Mouse (Mus musculus): ENCODE results near the gene Scrn3. TPM values are rescaled to one million over a fixed set of nuclear protein-coding genes. Genes with fewer than 3 reads are reported as not detected.

The Scrn3 gene
- total RNA-seq, 2 experiments from 2014 or later: 13.3 to 17.5 TPM

GRCm38 (mm10) chr2:73298841-73299240 lies 13.6 kb upstream of the Scrn3 start:
- intact Hi-C loops (cut with DNase I): no loop called here
- no peak for DNase-seq (ENCODE audit: low spot score in 2 of 2)

- intact Hi-C loops (cut with DNase I): no loop called here
- DNase-seq (ENCODE audit: low spot score in 2 of 2): no peak
Observed at GRCm38 (mm10) chr2:73301979-73302378, 10.4 kb upstream of the Scrn3 start.

DNA sequence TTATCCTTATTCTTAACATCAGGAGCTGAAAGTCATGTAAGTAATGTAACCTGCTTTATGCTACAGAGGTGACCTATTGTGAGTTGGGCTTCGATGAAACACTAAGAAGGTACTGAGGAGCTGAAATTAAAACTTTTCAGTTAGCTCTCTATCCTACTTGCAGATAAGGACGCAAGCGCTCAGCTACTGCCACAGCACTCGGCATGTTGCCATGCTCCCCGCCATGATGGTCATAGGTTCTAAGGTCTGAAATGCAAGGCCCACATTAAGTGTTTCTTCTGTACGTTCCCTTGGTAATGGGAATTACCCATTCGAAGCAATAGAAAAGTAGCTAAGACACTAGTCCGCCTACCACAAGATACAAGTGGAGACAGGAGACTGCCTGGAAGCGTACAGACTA lies 9.7 kb upstream of the Scrn3 start:
- no peak for DNase-seq (ENCODE audit: low spot score in 2 of 2)
- intact Hi-C loops (cut with DNase I): no loop called here

DNA sequence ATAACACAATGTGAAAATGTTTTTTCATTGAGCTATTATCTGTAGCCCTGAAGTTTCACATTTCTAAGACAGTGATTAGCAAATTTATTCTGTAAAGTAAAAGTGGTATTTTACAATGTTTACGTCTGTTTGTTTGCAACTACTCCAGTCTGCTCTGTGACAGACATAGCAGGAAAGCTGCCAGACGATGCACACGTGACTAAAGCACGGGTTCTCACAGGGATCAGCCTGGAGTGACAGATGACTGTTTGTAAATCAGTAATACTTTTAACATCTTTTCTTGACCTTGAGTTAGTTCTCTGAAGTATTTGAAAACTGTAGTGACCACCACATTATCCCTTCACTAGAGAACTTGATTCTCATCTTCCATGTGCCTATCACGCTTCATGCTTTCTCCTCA lies 7.9 kb upstream of the Scrn3 start:
- no peak for DNase-seq (ENCODE audit: low spot score in 2 of 2)
- intact Hi-C loops (cut with DNase I): no loop called here

DNA sequence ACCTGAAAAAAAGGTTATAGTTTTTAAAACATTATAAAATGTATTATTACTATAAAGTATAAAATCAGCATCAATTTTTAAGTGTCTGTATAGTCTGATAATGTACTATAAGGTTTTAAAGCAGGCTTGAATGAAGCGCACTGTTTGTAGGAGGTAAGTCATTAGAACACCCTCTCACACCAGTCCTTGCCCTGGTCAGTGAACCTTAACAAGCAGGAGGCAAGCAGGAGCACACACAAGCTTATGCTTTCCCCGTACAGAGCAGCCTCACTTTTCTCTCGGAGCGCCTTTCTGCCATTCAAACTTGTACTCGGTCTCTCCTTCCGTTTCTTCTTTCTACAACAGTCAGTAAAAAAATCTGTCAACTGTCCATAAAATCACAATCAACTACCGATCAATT lies 6.4 kb upstream of the Scrn3 start:
- DNase-seq (ENCODE audit: low spot score in 2 of 2): no peak
- intact Hi-C loops (cut with DNase I): no loop called here

DNA sequence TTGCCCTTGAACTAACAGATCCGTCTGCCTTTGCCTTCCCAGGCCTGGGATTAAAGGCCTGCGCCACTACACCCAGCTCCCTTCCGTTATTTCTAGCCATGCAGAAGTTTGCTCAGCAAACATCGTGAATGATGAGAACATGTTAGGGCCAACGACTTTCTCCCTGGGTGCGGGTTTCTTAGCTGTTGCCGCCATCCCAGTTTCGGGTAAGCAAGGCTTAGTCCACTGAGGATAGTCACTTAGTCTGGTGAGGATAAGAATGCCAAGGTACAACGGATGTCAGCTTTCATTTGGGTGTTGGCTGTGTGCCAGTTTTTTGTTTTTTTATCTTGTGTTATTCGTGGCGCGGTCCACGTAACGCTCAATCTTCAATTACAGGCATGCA lies 708 bp downstream of the Scrn3 start:
- intact Hi-C loops (cut with DNase I): loop anchor here (5.0 kb wide), 1 partner anchor 54 kb away; no protein-coding TSS in a partner anchor

DNA sequence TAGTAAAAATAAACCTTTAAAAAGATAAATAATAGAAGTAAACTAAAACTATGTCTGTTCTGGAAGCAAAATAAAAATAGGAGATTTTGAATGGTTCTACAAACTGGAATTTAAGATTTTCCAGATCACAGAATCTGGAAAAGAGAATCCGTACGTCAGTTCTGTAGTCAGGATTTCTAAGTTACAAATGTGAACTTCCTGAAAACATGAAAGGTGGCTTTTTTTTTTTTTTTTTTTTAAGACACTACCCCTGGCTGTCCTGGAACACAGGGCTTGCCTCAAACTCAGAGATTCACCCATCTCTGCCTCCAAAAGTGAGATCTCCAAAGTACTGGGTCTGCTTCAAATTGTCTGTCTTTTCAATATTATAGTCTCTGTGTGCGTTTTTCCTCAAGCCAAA lies 1.9 kb downstream of the Scrn3 start:
- no peak for DNase-seq (ENCODE audit: low spot score in 2 of 2)
- intact Hi-C loops (cut with DNase I): loop anchor here (5.0 kb wide), 1 partner anchor 53 kb away; no protein-coding TSS in a partner anchor

More for the DNA sequence above, 708 bp downstream of the Scrn3 start:
- peak; percentile 21 to 30 for DNase-seq (ENCODE audit: low spot score in 2 of 2)

DNA sequence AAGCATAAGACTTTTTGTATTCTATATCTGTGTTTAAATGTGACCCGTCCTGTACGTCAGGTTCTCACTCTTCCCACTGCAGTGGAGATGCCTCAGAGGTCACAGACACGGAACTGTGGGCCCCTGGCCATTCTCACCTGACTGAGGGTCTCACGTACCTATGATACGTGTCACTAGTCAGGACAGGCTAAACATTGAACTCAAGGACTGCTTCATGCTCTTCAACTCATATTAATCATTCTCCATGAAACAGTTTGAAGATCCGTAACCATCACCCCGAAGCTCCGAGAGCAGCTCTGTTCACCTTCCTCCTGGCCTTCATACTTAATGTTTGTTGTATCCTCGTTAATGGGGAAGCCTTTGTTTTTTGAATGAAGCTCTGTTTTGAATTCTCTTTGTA lies 5.0 kb downstream of the Scrn3 start:
- intact Hi-C loops (cut with DNase I): no loop called here
- no peak for DNase-seq (ENCODE audit: low spot score in 2 of 2)

DNA sequence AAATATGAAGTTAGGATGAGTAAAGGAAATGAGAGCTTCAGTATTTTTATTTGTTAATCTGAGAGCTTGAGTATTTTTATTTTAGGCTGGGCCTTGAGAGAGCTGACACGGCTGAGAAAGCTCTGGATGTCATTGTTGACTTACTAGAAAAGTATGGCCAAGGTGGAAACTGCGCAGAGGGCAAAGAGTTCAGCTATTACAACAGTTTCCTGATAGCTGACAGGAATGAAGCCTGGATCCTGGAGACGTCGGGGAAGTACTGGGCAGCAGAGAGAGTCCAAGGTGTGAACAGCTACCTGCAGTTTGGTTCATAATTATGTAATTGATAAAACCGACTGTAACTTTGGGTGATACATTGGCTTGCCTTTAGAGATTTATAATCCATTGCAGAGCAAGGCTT lies 6.8 kb downstream of the Scrn3 start:
- intact Hi-C loops (cut with DNase I): no loop called here
- DNase-seq (ENCODE audit: low spot score in 2 of 2): no peak

GRCm38 (mm10) chr2:73322991-73323390 lies 10.6 kb downstream of the Scrn3 start:
- intact Hi-C loops (cut with DNase I): no loop called here
- no peak for DNase-seq (ENCODE audit: low spot score in 2 of 2)

GRCm38 (mm10) chr2:73325871-73326270 lies 13.5 kb downstream of the Scrn3 start:
- DNase-seq (ENCODE audit: low spot score in 2 of 2): no peak
- intact Hi-C loops (cut with DNase I): loop anchor here (5.0 kb wide), 1 partner anchor 76 kb away; no protein-coding TSS in a partner anchor

GRCm38 (mm10) chr2:73335949-73336348 lies 23.5 kb downstream of the Scrn3 start:
- no peak for DNase-seq (ENCODE audit: low spot score in 2 of 2)
- intact Hi-C loops (cut with DNase I): no loop called here

- intact Hi-C loops (cut with DNase I): no loop called here
- DNase-seq (ENCODE audit: low spot score in 2 of 2): no peak
Observed at GRCm38 (mm10) chr2:73338415-73338814, 26.0 kb downstream of the Scrn3 start.

GRCm38 (mm10) chr2:73343701-73344100 lies 31.3 kb downstream of the Scrn3 start:
- intact Hi-C loops (cut with DNase I): no loop called here
- DNase-seq (ENCODE audit: low spot score in 2 of 2): no peak

DNA sequence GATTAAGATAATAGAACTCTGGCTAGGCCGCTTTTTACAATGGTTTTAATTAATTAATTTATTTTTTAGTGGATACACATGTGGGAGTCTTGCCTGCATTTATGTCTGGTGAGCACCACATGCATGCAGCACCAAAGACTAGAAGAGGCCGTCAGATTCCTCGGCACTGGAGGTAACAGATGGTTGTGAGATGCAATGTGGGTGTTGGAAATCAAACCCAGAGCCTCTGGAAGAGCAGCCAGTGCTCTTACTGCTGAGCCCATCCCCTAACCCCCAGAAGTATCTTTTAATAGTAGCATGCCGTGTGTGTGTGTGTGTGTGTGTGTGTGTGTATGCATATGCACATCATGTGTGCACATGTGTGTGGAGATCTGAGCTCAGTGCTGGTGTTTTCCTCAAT lies 32.8 kb downstream of the Scrn3 start:
- DNase-seq (ENCODE audit: low spot score in 2 of 2): peak in 1 of 2 experiments; percentile 63
- intact Hi-C loops (cut with DNase I): no loop called here

GRCm38 (mm10) chr2:73346345-73347086 lies 34.1 kb downstream of the Scrn3 start:
- intact Hi-C loops (cut with DNase I): no loop called here
- DNase-seq (ENCODE audit: low spot score in 2 of 2): peak; percentile 39 to 79

DNA sequence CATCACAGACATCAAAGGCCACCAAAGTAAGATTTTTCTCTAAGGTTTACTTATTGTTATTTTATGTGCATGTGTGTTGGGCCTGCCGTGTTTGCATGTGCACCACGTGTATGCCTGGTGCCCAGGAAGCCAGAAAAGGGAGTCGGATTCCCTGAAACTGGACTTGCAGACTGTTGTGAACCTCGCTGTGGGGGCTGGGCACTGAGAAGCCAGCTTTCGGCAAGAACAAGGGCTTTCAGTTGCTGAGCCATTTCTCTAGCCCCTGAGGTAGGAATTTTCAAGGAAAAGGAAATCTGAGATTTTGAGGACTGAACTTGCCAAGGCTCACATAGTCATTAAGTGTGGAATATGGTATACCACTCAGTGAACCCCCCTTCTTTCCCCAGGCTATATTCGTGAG lies 34.7 kb downstream of the Scrn3 start:
- DNase-seq (ENCODE audit: low spot score in 2 of 2): peak in 1 of 2 experiments; percentile 10
- intact Hi-C loops (cut with DNase I): no loop called here

- intact Hi-C loops (cut with DNase I): no loop called here
- DNase-seq (ENCODE audit: low spot score in 2 of 2): no peak
Observed at GRCm38 (mm10) chr2:73347766-73348165, 35.4 kb downstream of the Scrn3 start.

DNA sequence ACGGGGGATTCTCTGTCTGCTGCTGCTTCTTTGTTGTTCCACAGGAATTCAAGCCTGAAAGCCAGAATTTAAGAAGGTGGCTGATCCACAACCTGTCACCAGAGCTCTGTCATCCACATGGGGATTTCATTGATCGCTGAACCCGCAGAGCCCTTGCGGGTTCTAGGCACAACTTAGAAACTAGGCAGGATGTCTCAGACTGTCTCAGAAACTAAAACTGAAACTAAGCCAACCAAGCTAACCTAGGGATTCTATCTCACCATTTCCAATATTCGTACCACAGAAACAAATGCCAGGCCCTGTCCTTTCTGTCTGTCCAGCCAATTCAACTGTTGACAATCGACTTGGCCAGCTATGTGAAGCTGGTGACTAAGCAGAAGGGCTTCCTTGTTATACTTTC lies 35.8 kb downstream of the Scrn3 start:
- no peak for DNase-seq (ENCODE audit: low spot score in 2 of 2)
- intact Hi-C loops (cut with DNase I): no loop called here

GRCm38 (mm10) chr2:73351496-73351895 lies 39.1 kb downstream of the Scrn3 start:
- DNase-seq (ENCODE audit: low spot score in 2 of 2): no peak

GRCm38 (mm10) chr2:73351927-73352374 lies 39.5 kb downstream of the Scrn3 start:
- intact Hi-C loops (cut with DNase I): no loop called here
- peak in 1 of 2 experiments; percentile 35 for DNase-seq (ENCODE audit: low spot score in 2 of 2)

More at GRCm38 (mm10) chr2:73351496-73351895, 39.1 kb downstream of the Scrn3 start:
- intact Hi-C loops (cut with DNase I): no loop called here

DNA sequence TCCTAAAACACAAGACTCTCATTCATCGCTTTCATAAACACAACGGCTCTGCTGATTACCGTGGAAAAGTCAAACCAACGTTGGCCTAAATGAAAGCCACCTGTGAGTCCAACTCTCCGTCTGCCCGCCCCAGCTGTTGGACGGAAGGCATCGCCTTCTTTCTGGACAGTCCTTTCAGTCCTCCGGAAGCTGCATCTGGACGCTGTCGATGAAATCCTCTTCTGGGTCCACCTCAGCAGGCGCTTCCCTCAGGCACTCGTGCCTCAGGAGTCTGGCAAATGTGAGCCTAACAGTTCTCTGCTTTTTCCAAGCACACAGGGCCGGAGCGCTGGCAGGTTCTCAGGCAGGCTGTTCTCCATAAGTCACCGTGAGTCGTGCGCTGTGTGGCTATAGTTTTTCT lies 44.6 kb downstream of the Scrn3 start:
- no peak for DNase-seq (ENCODE audit: low spot score in 2 of 2)
- intact Hi-C loops (cut with DNase I): no loop called here

All from left cerebral cortex, postnatal 25 days (tissue).